Mouse (Mus musculus) C2C12 (cell line): Measurements from ENCODE around the gene Mon2. TPM values are rescaled to one million over a fixed set of nuclear protein-coding genes. Genes with fewer than 3 reads are reported as not detected.

Experiments used
- H3K27me3 ChIP-seq: one replicate; pipeline ENCODE4 v1.6.1; 2011; ENCODE audit not compliant: control insufficient read depth, insufficient read depth, insufficient read length
- H3K36me3 ChIP-seq: one replicate; pipeline ENCODE4 v1.6.1; 2011; ENCODE audit not compliant: control insufficient read depth, insufficient read depth
- H3K4me3 ChIP-seq: one replicate; pipeline ENCODE4 v1.5.1; 2011; ENCODE audit warnings: mild to moderate bottlenecking, control low read depth; ENCODE audit not compliant: poor library complexity, insufficient read depth, severe bottlenecking
- H3K79me2 ChIP-seq: one replicate; pipeline ENCODE4 v1.6.1; 2011; ENCODE audit not compliant: control insufficient read depth, insufficient read depth
- H3K79me3 ChIP-seq: one replicate; pipeline ENCODE4 v1.6.1; 2011; ENCODE audit warnings: low read depth, control low read depth
- H3ac ChIP-seq: one replicate; pipeline ENCODE3; 2011; ENCODE audit warnings: low read depth; ENCODE audit not compliant: control insufficient read depth, insufficient read length
- CEBPB ChIP-seq: IDR thresholded peaks from one replicate; pipeline ENCODE4 v1.6.1; 2011; ENCODE audit warnings: low read depth, mild to moderate bottlenecking, control low read depth, moderate library complexity
- CTCF ChIP-seq: IDR thresholded peaks from one replicate; pipeline ENCODE4 v1.5.1; 2011; ENCODE audit not compliant: control insufficient read depth, insufficient read depth, insufficient read length
- FOSL1 ChIP-seq: IDR thresholded peaks from one replicate; pipeline ENCODE4 v1.8.0; 2011; ENCODE audit warnings: mild to moderate bottlenecking, low read length; ENCODE audit not compliant: poor library complexity, insufficient read depth, severe bottlenecking
- MAX ChIP-seq: IDR thresholded peaks from one replicate; pipeline ENCODE4 v1.6.1; 2011; ENCODE audit warnings: mild to moderate bottlenecking, control low read depth
- MYOD1 ChIP-seq: IDR thresholded peaks from one replicate; pipeline ENCODE4 v1.6.1; 2011; ENCODE audit warnings: low read depth; ENCODE audit not compliant: control insufficient read depth, insufficient read length
- MYOG ChIP-seq: IDR thresholded peaks from one replicate; pipeline ENCODE4 v1.6.1; 2011; ENCODE audit not compliant: control insufficient read depth, insufficient read length; ENCODE audit errors: extremely low read depth
- USF1 ChIP-seq: IDR thresholded peaks from one replicate; pipeline ENCODE4 v1.6.1; 2011; ENCODE audit warnings: low read depth, mild to moderate bottlenecking, control low read depth, moderate library complexity
- long read RNA-seq, 2 experiments: library from polyadenylated mRNA; unstranded; transcript quantifications; one replicate each; pipeline ENCODE4 v2.0.0; 2019 to 2020
- polyA plus RNA-seq: library from polyadenylated mRNA; unstranded; fragments of >200 nt; fragmentation: generic; extraction: Trizol; gene quantifications from one replicate; pipeline ENCODE4 v1.2.1, GENCODE M21; 2012; ENCODE audit warnings: missing spikeins

The Mon2 gene
- 27.4 TPM for polyA plus RNA-seq
- long read RNA-seq, experiment 1, partial matches to known transcripts, result 5 of 5 reads
- long read RNA-seq, experiment 1, other reads (novel, unspliced or antisense), result 0 of 5 reads
- long read RNA-seq, experiment 2, full-length matches to known transcripts, result 1 of 17 reads
- long read RNA-seq, experiment 2, partial matches to known transcripts, result 15 of 17 reads
- long read RNA-seq, experiment 2, other reads (novel, unspliced or antisense), result 1 of 17 reads

GRCm38 (mm10) chr10:123076245-123077023, at the start of gene Mon2:
TSS of gene Mon2 (minus strand) at chr10:123076505.
- H3K4me3 ChIP-seq, result peak within 1 kb of the TSS; percentile 75
- peaks cover 4% of the 10 kb centered on the region for H3K27me3 ChIP-seq
- peaks cover 46% of the 10 kb centered on the region for H3K79me2 ChIP-seq
- peak within 1 kb of the TSS; percentile 97 for H3ac ChIP-seq
- peaks cover 17% of the 10 kb centered on the region for H3K36me3 ChIP-seq
- peaks cover 34% of the 10 kb centered on the region for H3K79me3 ChIP-seq
- TF ChIP-seq MYOD1 (no peak), MYOG (no peak), USF1 (no peak), MAX (no peak), CTCF (no peak), CEBPB (no peak), FOSL1 (no peak)

- no peaks in the 10 kb centered on the region for H3K79me3 ChIP-seq
- H3K27me3 ChIP-seq, result no peaks in the 10 kb centered on the region
- no peak overlapping the region for H3K4me3 ChIP-seq
- TF ChIP-seq USF1, result no peak
- no peak for TF ChIP-seq FOSL1
- no peak for TF ChIP-seq CTCF
- no peak for TF ChIP-seq CEBPB
- TF ChIP-seq MYOG, result no peak
- no peak for TF ChIP-seq MAX
- no peak for TF ChIP-seq MYOD1
- H3K36me3 ChIP-seq, result peaks cover 80% of the 10 kb centered on the region
- no peaks in the 10 kb centered on the region for H3K79me2 ChIP-seq
- no peak overlapping the region for H3ac ChIP-seq
These were observed 44.5 kb upstream of the Mon2 start for GRCm38 (mm10) chr10:123120666-123121392.

GRCm38 (mm10) chr10:123116861-123117260, 40.6 kb upstream of the Mon2 start:
- TF ChIP-seq CEBPB, result no peak
- no peak for TF ChIP-seq FOSL1
- Histone ChIP-seq H3K79me3 (no peaks in the 10 kb centered on the region), H3K4me3 (no peak overlapping the region), H3K79me2 (no peaks in the 10 kb centered on the region), H3K36me3 (peaks cover 71% of the 10 kb centered on the region), H3ac (no peak overlapping the region), H3K27me3 (no peaks in the 10 kb centered on the region)

- H3K27me3 ChIP-seq, result no peaks in the 10 kb centered on the region
- no peak for TF ChIP-seq FOSL1
- no peak for TF ChIP-seq USF1
- TF ChIP-seq MYOG, result no peak
- TF ChIP-seq MYOD1, result no peak
- TF ChIP-seq CEBPB, result no peak
- no peak for TF ChIP-seq MAX
- no peak for TF ChIP-seq CTCF
- no peak overlapping the region for H3ac ChIP-seq
- no peak overlapping the region for H3K4me3 ChIP-seq
- peaks cover 62% of the 10 kb centered on the region for H3K36me3 ChIP-seq
- no peaks in the 10 kb centered on the region for H3K79me3 ChIP-seq
- H3K79me2 ChIP-seq, result no peaks in the 10 kb centered on the region
These were observed 37.2 kb upstream of the Mon2 start for GRCm38 (mm10) chr10:123113466-123113865.

DNA sequence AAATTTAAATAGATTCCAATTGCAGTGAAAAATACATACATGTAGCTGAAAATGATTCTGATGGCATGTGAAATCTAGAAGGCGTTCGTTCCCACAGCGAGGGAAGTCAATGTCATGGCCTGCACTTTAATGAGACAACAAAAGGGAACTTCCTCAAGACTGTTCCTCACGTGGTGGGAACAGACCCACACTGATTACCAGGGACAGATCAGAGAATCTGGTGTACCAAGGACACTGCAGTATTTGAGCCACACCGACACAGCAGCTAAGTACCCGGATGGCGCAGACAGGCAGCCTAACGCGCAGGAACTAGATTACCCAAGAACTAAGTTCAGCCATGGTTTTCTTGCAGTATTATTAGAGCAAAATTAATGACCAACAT, 36.5 kb upstream of the Mon2 start:
- no peak for TF ChIP-seq MYOG
- H3K36me3 ChIP-seq, result peaks cover 56% of the 10 kb centered on the region

More for the DNA sequence above, 36.5 kb upstream of the Mon2 start:
- H3K27me3 ChIP-seq, result no peaks in the 10 kb centered on the region
- no peak overlapping the region for H3ac ChIP-seq
- H3K79me3 ChIP-seq, result no peaks in the 10 kb centered on the region
- H3K4me3 ChIP-seq, result no peak overlapping the region
- no peaks in the 10 kb centered on the region for H3K79me2 ChIP-seq
